Mouse (Mus musculus) small intestine, adult 2 months (tissue): ENCODE results near the gene Gstm6. TPM values are rescaled to one million over a fixed set of nuclear protein-coding genes. Genes with fewer than 3 reads are reported as not detected.
A peak's percentile ranks its signal among the peaks of the same experiment; 100 is the strongest.
"Not testable (repeated sequence)": the region's sequence is repeated elsewhere in the genome, so short reads cannot be mapped to it uniquely, and the experiment has no call there.

Experiments
- H3K27ac ChIP-seq: fragments of 200-500 bp; 2 replicates; pipeline ENCODE4 v1.5.1; 2012; ENCODE audit warnings: low read depth, low read length, control low read depth, inconsistent platforms; ENCODE audit not compliant: insufficient read depth
- H3K27me3 ChIP-seq: fragments of 200-500 bp; 2 replicates; pipeline ENCODE4 v1.6.1; 2012; ENCODE audit warnings: mild to moderate bottlenecking, moderate library complexity, low read length, inconsistent platforms; ENCODE audit not compliant: control insufficient read depth, insufficient read depth
- H3K36me3 ChIP-seq: fragments of 200-500 bp; 2 replicates; pipeline ENCODE4 v1.6.1; 2012; ENCODE audit warnings: mild to moderate bottlenecking, low read length, control low read depth, inconsistent platforms; ENCODE audit not compliant: control insufficient read depth, insufficient read depth
- H3K4me1 ChIP-seq: fragments of 200-500 bp; 2 replicates; pipeline ENCODE4 v1.6.1; 2012; ENCODE audit warnings: low read length, inconsistent platforms, mixed read lengths; ENCODE audit not compliant: control insufficient read depth, insufficient read depth, insufficient read length
- H3K4me3 ChIP-seq: fragments of 200-500 bp; 2 replicates; pipeline ENCODE4 v1.5.1; 2012; ENCODE audit warnings: low read depth, mild to moderate bottlenecking, control low read depth, inconsistent platforms, low read length, moderate library complexity
- CTCF ChIP-seq: fragments of 200-500 bp; IDR thresholded peaks from 2 replicates; pipeline ENCODE4 v1.5.1; 2012; ENCODE audit warnings: low read depth, mild to moderate bottlenecking, control low read depth, inconsistent platforms, low read length, moderate library complexity, mixed read lengths; ENCODE audit not compliant: insufficient replicate concordance, insufficient read length; ENCODE audit errors: extremely low read depth
- POLR2A ChIP-seq: fragments of 200-500 bp; IDR thresholded peaks from 2 replicates; pipeline ENCODE4 v1.6.1; 2012; ENCODE audit warnings: low read depth, mild to moderate bottlenecking, control low read depth, inconsistent platforms, low read length, moderate library complexity
- WGBS: fragments of 180-500 bp; shearing (Covaris S2); methylation state at CpG from one replicate; pipeline ENCODE4 v1.1.7; 2018; 5-methylcytosine and 5-hydroxymethylcytosine counted together
- polyA plus RNA-seq: library from polyadenylated mRNA; depleted of rRNA; stranded (reverse); fragments of >200 nt; gene quantifications from 2 replicates; pipeline ENCODE4 v1.2.3, GENCODE M21; 2012

Gene Gstm6
- polyA plus RNA-seq, 1 experiment: 9.5 TPM

DNA sequence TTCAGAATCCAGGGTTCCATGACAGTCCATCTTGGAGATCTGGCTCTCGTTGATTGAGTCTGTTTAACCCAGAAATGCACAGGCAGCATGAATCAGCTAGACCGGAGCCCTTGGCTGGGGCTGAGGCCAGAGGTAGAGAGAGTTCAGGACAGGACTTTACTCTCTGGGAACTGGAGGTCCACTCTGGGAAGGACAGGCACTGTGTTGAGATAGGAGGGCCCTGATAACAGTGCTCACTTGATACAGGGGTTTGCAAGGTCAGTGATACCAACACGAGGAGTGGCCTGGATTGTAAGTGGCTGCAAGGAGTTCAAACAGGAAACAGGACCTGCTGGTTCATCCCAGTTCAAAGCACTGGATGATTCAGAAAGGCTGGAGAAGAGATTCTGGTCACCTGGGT is 34.1 kb upstream of the Gstm6 start:
- peak overlapping the region; percentile 64 for H3K27ac ChIP-seq

GRCm38 (mm10) chr3:107974237-107974636 is 30.7 kb upstream of the Gstm6 start:
- Histone ChIP-seq H3K4me3 (no peak overlapping the region), H3K4me1 (peaks cover 35% of the 10 kb centered on the region), H3K27me3 (no peaks in the 10 kb centered on the region), H3K27ac (no peak overlapping the region), H3K36me3 (no peaks in the 10 kb centered on the region)
- 77% methylated on average over 1 of the region's 1 CpGs for WGBS
- TF ChIP-seq POLR2A (no peak), CTCF (no peak)

More for the DNA sequence above, 34.1 kb upstream of the Gstm6 start:
- no peak overlapping the region for H3K4me3 ChIP-seq
- H3K27me3 ChIP-seq: no peaks in the 10 kb centered on the region
- H3K36me3 ChIP-seq: no peaks in the 10 kb centered on the region
- TF ChIP-seq CTCF (no peak), POLR2A (no peak)
- H3K4me1 ChIP-seq: peaks cover 40% of the 10 kb centered on the region
- WGBS: 19% methylated on average over 3 of the region's 3 CpGs

DNA sequence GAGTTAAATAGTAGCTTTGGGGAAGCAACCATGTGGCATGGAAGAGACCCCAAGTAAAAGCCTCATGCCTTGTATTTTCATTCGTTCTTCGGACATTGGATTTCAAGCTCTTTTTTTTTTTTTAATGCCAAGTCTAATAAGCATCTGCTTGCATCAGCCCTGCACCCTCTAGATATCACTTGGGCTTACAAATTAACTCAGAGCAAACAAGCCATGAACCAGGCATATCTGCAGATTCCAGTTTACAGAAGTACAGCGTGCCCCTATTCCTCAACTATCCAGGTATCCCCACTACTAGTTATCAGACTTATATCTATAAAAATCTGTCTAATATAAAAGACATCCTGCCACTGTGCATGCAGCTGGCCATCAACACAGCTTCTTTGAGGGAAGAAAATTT is 28.5 kb upstream of the Gstm6 start:
- Histone ChIP-seq H3K4me1 (peaks cover 25% of the 10 kb centered on the region), H3K27me3 (no peaks in the 10 kb centered on the region), H3K4me3 (no peak overlapping the region), H3K36me3 (no peaks in the 10 kb centered on the region), H3K27ac (peak overlapping the region; percentile 15; the same call in 1 of the 2 replicates)
- no peak for TF ChIP-seq POLR2A
- no peak for TF ChIP-seq CTCF
- WGBS: 16% methylated on average over 3 of the region's 3 CpGs

DNA sequence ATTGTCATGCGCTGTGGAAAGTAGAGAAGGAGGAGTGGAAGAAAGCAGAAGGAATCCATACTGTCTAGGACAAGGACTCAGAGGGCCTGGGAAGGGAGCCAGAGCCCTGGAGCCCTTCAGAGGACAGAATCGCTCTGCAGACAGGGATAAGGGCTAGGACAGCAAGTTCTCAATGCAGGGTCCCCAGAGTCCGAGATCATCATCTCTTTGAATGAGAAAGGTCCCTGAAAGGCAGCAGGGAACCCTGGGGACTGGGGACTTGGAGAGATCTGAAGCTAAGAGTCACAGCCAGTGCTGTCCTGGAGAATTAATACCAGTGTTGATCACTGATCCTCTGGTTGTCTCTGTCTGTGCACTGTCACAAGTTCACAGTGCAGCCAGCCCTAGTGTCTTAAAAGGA is 27.6 kb upstream of the Gstm6 start:
- not testable (repeated sequence) for H3K27ac ChIP-seq, H3K36me3 ChIP-seq, H3K4me3 ChIP-seq, H3K27me3 ChIP-seq
- H3K4me1 ChIP-seq: peaks cover 20% of the 10 kb centered on the region; the same call in 1 of the 2 replicates
- 82% methylated on average over 3 of the region's 3 CpGs for WGBS

GRCm38 (mm10) chr3:107968724-107969395 is 25.3 kb upstream of the Gstm6 start, which contains the start of gene Gstm3:
Gstm3 (minus strand) TSS chr3:107969283.
- Histone ChIP-seq H3K4me1 (peaks cover 33% of the 10 kb centered on the region), H3K27ac (peak within 1 kb of the TSS; percentile 48; the same call in 1 of the 2 replicates), H3K36me3 (no peaks in the 10 kb centered on the region), H3K27me3 (no peaks in the 10 kb centered on the region), H3K4me3 (peak within 1 kb of the TSS; percentile 61)
- WGBS: 19% methylated on average over 13 of the region's 13 CpGs
- TF ChIP-seq POLR2A (peak; percentile 55; the same call in 1 of the 2 replicates), CTCF (no peak)

GRCm38 (mm10) chr3:107966631-107967030 is 23.1 kb upstream of the Gstm6 start:
- Histone ChIP-seq H3K4me1 (peaks cover 27% of the 10 kb centered on the region), H3K27me3 (no peaks in the 10 kb centered on the region), H3K36me3 (no peaks in the 10 kb centered on the region), H3K4me3 (no peak overlapping the region), H3K27ac (no peak overlapping the region)
- WGBS: 84% methylated on average over 5 of the region's 5 CpGs
- TF ChIP-seq CTCF (no peak), POLR2A (no peak)

GRCm38 (mm10) chr3:107965592-107965991 is 22.0 kb upstream of the Gstm6 start:
- H3K27ac ChIP-seq: peak overlapping the region; percentile 13; the same call in 1 of the 2 replicates
- TF ChIP-seq CTCF (no peak), POLR2A (no peak)
- H3K36me3 ChIP-seq: no peaks in the 10 kb centered on the region
- 35% methylated on average over 1 of the region's 1 CpGs for WGBS
- no peaks in the 10 kb centered on the region for H3K27me3 ChIP-seq
- H3K4me1 ChIP-seq: peaks cover 27% of the 10 kb centered on the region
- H3K4me3 ChIP-seq: no peak overlapping the region
